Mouse (Mus musculus) embryonic fibroblast, embryonic 13.5 days (primary cell): Measurements from ENCODE around the gene Gm14085.

ENCODE experiments used
- CTCF ChIP-seq: IDR thresholded peaks from 2 replicates; pipeline ENCODE4 v1.5.1; 2011; ENCODE audit warnings: mild to moderate bottlenecking, control low read depth, low read length, moderate library complexity, borderline replicate concordance; ENCODE audit not compliant: insufficient read depth
- POLR2A ChIP-seq: IDR thresholded peaks from 2 replicates; pipeline ENCODE4 v1.6.1; 2011; ENCODE audit warnings: low read depth, mild to moderate bottlenecking, control low read depth, low read length, moderate library complexity

DNA sequence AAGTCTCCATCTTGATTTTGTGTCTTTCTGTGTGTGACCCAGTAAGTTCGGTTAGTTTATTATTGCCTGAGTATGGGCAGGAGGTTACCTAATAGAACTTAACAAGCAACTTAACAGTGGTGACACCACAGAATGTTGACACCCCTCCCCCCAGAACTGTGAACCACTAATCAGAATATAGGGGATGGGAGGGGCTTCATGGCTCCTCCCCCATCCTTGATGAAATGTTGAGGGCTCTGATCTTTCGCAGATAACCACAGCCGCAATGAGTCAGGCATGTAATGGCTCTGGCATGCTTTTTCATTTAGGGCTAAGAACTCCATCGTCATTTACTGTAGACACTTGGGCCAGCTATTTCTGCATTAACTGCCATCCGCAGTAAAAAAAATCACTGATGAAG lies 76.5 kb downstream of the Gm14085 start:
- no peak for TF ChIP-seq CTCF
- no peak for TF ChIP-seq POLR2A
